Mouse (Mus musculus) retina, postnatal 7 days (tissue): ENCODE results near the gene Jsrp1.
A peak's percentile ranks its signal among the peaks of the same experiment; 100 is the strongest.

ENCODE experiments used
- DNase-seq: peaks from one replicate; pipeline ENCODE4 v3.0.0-alpha.2; 2012; ENCODE audit warnings: low read depth, low spot score

The Jsrp1 gene

DNA sequence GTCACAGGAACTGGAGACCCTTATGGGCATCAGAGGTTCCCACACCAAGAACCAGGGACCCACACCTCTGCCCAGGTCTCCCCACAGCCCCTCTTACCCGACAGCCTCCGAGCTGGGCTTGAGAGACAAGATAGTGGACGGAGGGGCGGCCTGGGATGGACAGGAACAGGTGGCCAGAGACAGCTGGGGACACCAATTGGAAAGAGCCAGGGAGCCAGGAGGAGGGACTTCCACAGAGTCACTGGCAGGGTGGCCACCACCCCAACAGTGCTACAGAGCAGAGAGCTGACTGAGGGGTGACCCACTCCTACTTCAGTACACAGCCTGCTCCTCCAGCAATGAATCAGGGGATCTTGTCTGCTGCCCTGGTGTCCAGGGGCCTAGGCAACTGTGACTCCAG lies at the start of gene Jsrp1:
Gene Jsrp1, minus strand, starts transcription at position 133 of the 400 bp plus-strand sequence.
- no peak for DNase-seq

DNA sequence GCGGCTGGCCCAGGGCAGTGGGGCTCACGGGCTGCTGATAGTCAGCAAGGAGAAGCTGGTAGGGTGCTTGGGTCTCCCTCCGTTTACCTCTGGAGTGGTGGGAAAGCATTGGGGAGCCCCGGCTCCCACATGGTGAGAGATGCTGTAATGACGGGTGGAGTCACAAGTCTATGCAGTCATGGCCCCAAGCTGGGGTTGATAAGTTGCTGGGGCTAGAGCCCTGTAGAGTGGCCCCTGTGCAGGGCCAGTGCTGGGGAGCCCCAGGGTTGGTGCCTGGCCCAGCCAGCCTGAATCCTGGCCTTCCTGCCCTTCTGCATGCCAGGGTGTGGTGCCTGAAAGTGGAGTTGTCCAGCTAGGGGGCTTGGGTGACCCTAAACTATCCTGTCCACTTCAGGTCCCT lies 49.0 kb upstream of the Jsrp1 start:
- no peak for DNase-seq

GRCm38 (mm10) chr10:80858350-80858935 lies 45.1 kb upstream of the Jsrp1 start:
- DNase-seq, result no peak

DNA sequence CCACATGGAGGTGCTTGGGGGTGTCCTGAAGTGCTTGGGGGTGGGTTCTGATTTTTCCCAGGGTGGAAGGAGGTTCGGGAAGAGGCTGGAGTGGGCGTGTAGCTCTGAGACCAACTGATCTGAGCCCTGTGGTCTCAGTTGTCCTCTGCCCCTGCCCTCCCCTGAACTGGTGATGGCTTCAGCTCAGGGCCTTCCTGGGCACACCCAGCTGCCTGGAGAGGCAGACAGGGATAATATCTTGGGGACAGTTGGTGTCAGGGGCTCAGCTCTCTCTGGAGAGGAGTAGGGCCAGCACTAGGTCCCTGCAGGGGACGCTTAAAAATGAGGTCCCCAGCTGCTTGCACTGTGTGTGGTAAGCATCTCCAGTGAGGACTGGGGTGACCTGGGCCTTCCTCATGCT lies 44.5 kb upstream of the Jsrp1 start:
- DNase-seq, result no peak

- no peak for DNase-seq
Observed at GRCm38 (mm10) chr10:80857386-80857785, 44.1 kb upstream of the Jsrp1 start.

DNA sequence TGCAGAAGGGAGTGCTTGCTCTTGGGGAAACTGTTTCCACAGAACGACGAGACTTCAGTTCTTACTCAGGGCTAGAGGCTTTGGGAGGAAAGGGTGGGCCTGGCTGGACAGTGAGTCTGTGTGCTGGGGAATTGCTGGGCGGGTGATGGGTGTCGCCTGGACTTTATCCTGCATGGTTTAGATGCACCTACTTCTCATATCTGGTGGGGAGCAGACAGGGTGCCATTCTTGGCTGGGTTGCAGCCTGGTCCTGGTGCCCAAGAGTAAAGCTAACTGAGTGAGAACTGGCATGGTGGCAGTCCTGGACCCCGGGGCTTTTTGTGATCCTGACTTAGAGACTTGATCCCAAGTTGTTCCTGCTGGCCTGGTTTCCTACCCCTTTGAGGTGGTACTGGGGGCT lies 43.6 kb upstream of the Jsrp1 start:
- DNase-seq, result no peak

DNA sequence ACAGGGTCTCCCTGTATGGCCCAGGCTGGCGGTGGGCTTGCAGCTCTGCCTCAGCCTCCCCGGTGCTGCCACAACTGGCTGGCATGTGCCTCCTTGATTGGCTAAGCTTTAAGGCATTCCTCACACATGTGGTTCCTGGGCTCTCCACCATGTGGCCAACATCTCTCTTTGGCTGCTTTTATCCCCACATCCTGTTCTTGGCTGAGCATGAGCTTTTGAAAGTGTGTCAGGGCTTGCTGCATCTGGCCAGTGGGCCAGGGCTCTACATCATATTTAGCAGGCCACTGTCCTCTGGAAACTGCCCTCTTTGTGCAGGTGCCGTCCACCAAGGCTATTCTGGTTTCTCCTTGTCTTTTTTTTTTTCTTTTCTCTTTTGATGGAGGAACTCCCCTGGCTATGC lies 43.0 kb upstream of the Jsrp1 start:
- DNase-seq, result no peak

- no peak for DNase-seq
Observed at GRCm38 (mm10) chr10:80855749-80856073, 42.4 kb upstream of the Jsrp1 start.

- DNase-seq, result peak; percentile 94
Observed at GRCm38 (mm10) chr10:80854913-80855748, 41.8 kb upstream of the Jsrp1 start, which contains the start of the genes Lsm7 and Sppl2b. TSS of gene Lsm7 (minus strand) at chr10:80855209. TSS of gene Sppl2b (plus strand) at chr10:80855275.

DNA sequence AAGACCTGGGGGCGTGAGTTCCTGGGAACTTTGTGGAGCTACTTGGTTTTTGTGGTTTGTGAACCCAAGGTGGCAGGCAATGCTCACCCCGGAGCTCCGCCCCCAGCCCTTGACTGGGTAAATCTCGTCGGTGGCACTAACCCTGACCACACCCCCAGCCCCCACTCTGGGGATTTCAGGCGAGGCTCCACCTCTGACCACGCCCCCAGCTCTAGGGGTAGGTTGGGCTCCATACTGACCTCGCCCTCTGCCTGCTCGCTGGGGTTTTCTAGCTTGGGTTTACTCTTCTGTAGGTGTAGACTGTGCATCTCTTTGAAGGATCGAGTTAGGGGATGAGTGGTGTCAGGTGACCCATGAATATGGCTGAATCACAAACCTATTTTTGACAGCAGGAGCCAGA lies 35.3 kb upstream of the Jsrp1 start:
- DNase-seq, result no peak

GRCm38 (mm10) chr10:80845732-80846131 lies 32.4 kb upstream of the Jsrp1 start:
- DNase-seq, result no peak

DNA sequence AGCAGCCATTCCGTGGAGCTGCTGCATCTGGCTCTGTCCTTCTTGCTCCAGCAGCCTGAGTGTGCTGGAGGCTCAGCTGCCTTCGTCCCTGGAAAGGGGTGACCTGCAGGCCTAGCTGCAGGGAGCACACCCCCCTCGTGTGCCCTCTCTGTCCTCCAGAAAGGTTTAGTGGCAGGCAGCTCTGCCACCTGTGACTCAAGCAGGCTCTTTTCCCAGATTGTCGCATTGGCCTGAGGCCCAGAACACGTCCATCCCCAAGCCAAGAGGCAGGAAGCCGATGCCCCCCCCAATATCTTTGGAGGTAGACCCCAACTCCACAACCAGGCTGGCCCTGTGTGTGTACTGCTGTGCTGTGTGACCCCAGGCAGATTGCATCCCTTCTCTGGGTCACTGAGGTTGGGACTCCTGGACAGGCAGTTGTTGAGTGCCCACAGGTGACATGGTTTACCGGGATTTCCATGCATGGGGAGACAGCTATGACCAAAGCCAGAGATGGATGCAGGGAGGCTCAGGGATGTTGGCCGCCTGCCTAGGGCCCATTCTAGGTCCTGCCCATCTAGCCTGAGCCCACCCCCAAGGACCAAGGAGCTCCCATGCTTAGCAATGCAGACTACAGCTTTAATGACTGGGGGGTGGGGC lies 31.9 kb upstream of the Jsrp1 start:
- DNase-seq, result no peak

- DNase-seq, result no peak
Observed at GRCm38 (mm10) chr10:80843931-80844547, 30.7 kb upstream of the Jsrp1 start, which contains the start of gene Lingo3. TSS of gene Lingo3 (minus strand) at chr10:80844039.

- no peak for DNase-seq
Observed at GRCm38 (mm10) chr10:80843087-80843930, 30.0 kb upstream of the Jsrp1 start.

GRCm38 (mm10) chr10:80842334-80842733 lies 29.0 kb upstream of the Jsrp1 start:
- DNase-seq, result no peak

DNA sequence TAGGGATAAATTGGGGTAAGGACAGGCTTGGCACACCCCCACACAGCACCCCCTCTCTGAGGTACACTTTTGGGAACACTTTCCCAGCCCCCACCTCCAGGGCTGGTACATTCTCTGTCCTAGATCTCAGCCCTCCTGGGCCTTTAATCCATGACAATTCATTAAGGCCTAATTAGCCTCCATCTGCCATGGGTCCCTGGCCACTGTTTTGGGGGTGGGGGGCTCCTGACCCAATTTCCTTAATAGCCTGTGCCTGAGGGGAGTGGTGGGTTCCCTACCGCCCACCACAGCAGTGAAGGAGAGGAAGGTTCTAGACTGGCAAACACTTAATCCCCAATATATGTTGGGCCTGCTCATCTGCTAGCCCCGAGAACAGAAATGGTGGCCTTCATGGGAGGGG lies 28.4 kb upstream of the Jsrp1 start:
- no peak for DNase-seq

GRCm38 (mm10) chr10:80839848-80840247 lies 26.6 kb upstream of the Jsrp1 start:
- no peak for DNase-seq

DNA sequence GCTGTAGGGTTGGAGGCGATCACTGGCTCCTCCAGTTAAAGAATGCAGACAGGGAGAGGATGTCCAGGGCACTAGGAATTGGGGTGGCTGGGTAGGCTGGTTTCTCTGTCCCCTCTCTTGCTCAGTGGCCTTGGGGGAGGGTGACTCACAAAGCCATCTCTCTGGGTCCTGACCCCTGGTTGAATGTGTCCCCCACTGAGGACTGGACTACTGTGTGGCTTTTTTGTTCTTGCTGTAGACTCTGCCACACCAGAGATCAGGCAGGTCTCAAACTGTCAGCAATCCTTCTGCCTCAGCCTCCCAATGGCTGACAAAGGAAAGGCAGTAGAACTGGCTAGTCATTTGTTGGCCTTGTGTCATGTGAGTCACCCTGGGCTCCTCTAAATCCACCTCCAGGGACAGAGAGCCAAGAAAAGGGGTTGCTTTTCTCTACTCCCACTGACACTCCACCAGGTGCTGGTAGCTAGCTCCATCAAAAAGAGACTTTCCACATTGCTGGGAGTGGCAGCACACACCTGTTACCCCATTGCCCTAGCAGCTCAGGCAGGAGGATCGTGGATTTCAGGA lies 25.1 kb upstream of the Jsrp1 start:
- no peak for DNase-seq

DNA sequence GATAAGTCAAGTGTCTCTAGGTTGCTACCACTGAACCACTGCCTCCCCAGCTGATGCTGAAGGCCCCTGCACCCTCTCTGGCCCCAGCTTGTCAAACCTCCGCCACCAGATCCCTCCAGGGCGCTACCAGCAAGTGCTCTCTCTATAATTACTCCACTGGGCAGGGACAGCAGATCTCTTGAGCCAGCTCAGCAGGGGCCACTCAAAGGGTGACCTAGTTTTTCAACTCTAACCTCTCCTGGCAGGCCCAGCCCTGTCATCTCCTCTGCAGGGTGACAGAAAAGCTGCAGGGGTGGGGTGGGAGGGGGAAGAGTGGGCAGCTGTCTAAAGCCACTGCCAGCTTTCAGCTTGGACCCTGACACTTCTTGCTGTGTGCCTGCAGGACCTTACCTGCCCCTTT lies 24.5 kb upstream of the Jsrp1 start:
- DNase-seq, result peak; percentile 77

GRCm38 (mm10) chr10:80836949-80837379 lies 23.7 kb upstream of the Jsrp1 start:
- DNase-seq, result no peak

DNA sequence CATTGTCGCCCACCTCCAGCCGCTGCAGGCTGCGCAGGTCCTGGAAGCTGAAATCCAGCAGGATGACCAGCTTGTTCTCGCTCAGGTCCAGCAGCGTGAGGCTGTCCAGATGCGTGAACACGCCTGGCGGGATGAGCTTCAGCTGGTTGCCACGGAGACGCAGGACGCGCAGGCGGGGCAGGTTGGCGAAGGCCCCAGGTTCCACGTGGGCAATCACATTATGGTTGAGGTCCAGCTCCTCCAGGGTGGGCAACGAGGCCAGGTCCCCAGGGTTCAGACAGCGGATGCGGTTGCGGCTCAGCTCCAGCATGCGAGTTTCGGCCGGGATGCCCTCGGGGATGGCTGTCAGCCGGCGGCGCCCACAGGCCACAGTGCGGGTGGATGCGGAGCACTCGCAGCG lies 22.3 kb upstream of the Jsrp1 start:
- DNase-seq, result no peak
